Mouse (Mus musculus) midbrain, embryonic 13.5 days (tissue): ENCODE measurements at regions not wholly inside any gene's neighbourhood (a gene's known extent, or its start where the extent isn't known, plus 50 kb on each side); places are given as distances from the start of the nearest gene placed in this dataset.

ENCODE experiments used
- ATAC-seq: fragments of 200-750 bp; cut with Nextera tagmentation; 2 replicates; pipeline ENCODE4 v1.8.0; 2017; ENCODE audit warnings: mild to moderate bottlenecking, moderate TSS enrichment, moderate library complexity
- H3K27ac ChIP-seq: fragments of 300-500 bp; sonication (generic); 2 replicates; pipeline ENCODE4 v1.5.1; 2015; ENCODE audit warnings: inconsistent platforms, mild to moderate bottlenecking, moderate library complexity
- H3K27me3 ChIP-seq: fragments of 300-500 bp; sonication (generic); 2 replicates; pipeline ENCODE4 v1.6.1; 2015; ENCODE audit warnings: mild to moderate bottlenecking, inconsistent platforms
- H3K36me3 ChIP-seq: fragments of 300-500 bp; sonication (generic); 2 replicates; pipeline ENCODE4 v1.6.1; 2015; ENCODE audit warnings: mild to moderate bottlenecking, inconsistent platforms
- H3K4me1 ChIP-seq: fragments of 300-500 bp; sonication (generic); replicated peaks from 2 replicates; pipeline ENCODE4 v1.6.1; 2015; ENCODE audit warnings: inconsistent platforms
- H3K4me2 ChIP-seq: fragments of 300-500 bp; sonication (generic); replicated peaks from 2 replicates; pipeline ENCODE4 v1.6.1; 2015; ENCODE audit warnings: moderate library complexity, mild to moderate bottlenecking, inconsistent platforms
- H3K4me3 ChIP-seq: fragments of 300-500 bp; sonication (generic); replicated peaks from 2 replicates; pipeline ENCODE4 v1.5.1; 2015; ENCODE audit warnings: mild to moderate bottlenecking, inconsistent platforms
- H3K9ac ChIP-seq: fragments of 300-500 bp; sonication (generic); replicated peaks from 2 replicates; pipeline ENCODE4 v1.6.1; 2015; ENCODE audit warnings: mild to moderate bottlenecking, inconsistent platforms
- H3K9me3 ChIP-seq: fragments of 300-500 bp; sonication (generic); 2 replicates; pipeline ENCODE4 v1.6.1; 2016; ENCODE audit warnings: mild to moderate bottlenecking, inconsistent platforms
- WGBS: fragments of 180-500 bp; shearing (Covaris S2); methylation state at CpG from one replicate; pipeline ENCODE4 v1.1.7; 2015; 5-methylcytosine and 5-hydroxymethylcytosine counted together

DNA sequence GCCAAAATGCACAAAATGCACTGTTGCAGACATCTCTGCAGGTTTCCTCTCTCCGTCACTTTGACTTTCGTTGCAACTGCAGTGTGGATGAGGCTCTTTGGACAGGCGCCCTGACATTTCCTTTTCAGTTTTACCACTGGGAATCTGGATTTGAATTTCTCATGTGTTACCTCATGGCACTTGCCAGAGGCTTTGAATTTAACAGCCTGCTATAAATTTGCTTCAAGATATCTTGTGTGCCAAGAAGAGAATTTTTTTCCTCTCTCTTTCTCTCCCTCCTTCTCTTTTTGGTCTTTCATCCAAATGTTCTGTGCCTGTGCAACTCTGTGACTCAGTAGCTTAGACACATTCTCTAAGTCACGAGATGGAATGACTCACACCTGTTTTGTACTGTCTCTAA, 2213.6 kb upstream of the Lrrc6 start:
- no peaks in the 10 kb centered on the region for H3K36me3 ChIP-seq
- no peak overlapping the region for H3K9ac ChIP-seq
- no peak overlapping the region for H3K4me2 ChIP-seq
- 84% methylated on average over 4 of the region's 4 CpGs for WGBS
- ATAC-seq: no peak
- H3K27ac ChIP-seq: no peak overlapping the region
- H3K4me1 ChIP-seq: no peaks in the 10 kb centered on the region
- H3K27me3 ChIP-seq: no peaks in the 10 kb centered on the region
- H3K4me3 ChIP-seq: no peak overlapping the region
- no peaks in the 10 kb centered on the region for H3K9me3 ChIP-seq

DNA sequence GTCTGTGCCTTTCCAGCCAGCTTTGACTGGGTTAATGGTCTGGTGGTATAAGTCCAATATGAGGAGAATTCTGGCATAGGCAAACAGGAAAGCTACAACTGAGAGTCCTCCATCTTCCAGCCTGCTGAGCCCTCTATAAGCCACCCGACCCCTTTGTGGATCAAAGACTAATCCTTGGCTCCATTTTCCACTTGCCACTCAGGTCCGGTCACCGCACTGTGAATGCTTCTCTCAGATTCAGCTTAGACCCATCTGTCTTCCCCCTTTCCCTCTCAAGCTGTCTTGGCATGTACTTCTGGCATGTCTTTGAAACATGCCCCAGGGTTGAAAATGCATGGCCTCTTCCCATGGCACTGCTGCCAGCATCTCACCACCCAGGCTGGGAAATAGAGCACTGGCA, 2206.6 kb upstream of the Lrrc6 start:
- H3K4me2 ChIP-seq: no peak overlapping the region
- H3K27ac ChIP-seq: no peak overlapping the region
- no peaks in the 10 kb centered on the region for H3K27me3 ChIP-seq
- H3K9me3 ChIP-seq: no peaks in the 10 kb centered on the region
- 73% methylated on average over 3 of the region's 3 CpGs for WGBS
- H3K36me3 ChIP-seq: no peaks in the 10 kb centered on the region
- H3K9ac ChIP-seq: no peak overlapping the region
- no peak overlapping the region for H3K4me3 ChIP-seq
- H3K4me1 ChIP-seq: no peaks in the 10 kb centered on the region
- no peak for ATAC-seq

GRCm38 (mm10) chr15:68695041-68695650, 2194.4 kb upstream of the Lrrc6 start:
- 55% methylated on average over 5 of the region's 5 CpGs for WGBS
- ATAC-seq: no peak
- Histone ChIP-seq H3K9ac (no peak overlapping the region), H3K27ac (no peak overlapping the region), H3K4me1 (0 out of 2 replicates have a peak, but pooled peaks cover 8% of the 10 kb centered on the region), H3K4me2 (no peak overlapping the region), H3K9me3 (no peaks in the 10 kb centered on the region), H3K27me3 (no peaks in the 10 kb centered on the region), H3K36me3 (no peaks in the 10 kb centered on the region), H3K4me3 (no peak overlapping the region)

GRCm38 (mm10) chr15:68667462-68667861, 2166.8 kb upstream of the Lrrc6 start:
- Histone ChIP-seq H3K4me2 (no peak overlapping the region), H3K36me3 (no peaks in the 10 kb centered on the region), H3K27ac (no peak overlapping the region), H3K4me1 (no peaks in the 10 kb centered on the region), H3K27me3 (no peaks in the 10 kb centered on the region), H3K4me3 (no peak overlapping the region), H3K9me3 (no peaks in the 10 kb centered on the region), H3K9ac (no peak overlapping the region)
- 93% methylated on average over 1 of the region's 1 CpGs for WGBS
- no peak for ATAC-seq

GRCm38 (mm10) chr15:68665331-68665730, 2164.6 kb upstream of the Lrrc6 start:
- no peak for ATAC-seq
- no peak overlapping the region for H3K4me2 ChIP-seq

DNA sequence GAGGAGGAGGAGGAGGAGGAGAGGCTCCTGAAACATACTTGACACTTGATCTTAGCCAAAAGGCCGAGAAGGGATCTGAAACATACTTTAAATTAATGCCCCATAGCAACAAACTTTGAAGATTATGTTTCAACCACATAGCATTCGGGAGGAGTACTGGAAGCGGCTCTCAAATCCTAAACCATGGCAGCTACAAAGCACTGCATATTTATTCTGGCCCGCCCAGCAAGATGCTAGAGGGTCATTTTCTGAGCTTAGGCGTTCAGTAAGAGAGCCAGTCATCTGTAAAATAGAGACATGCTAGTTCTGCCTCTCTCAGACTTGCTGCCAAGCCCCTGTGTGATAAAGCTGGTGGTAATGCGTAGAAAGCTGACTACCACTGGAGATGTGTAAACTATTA, 2156.0 kb upstream of the Lrrc6 start:
- ATAC-seq: no peak
- Histone ChIP-seq H3K27ac (no peak overlapping the region), H3K4me2 (no peak overlapping the region), H3K9me3 (no peaks in the 10 kb centered on the region), H3K9ac (no peak overlapping the region), H3K4me1 (no peaks in the 10 kb centered on the region), H3K36me3 (no peaks in the 10 kb centered on the region), H3K4me3 (no peak overlapping the region), H3K27me3 (no peaks in the 10 kb centered on the region)
- WGBS: 53% methylated on average over 6 of the region's 6 CpGs

More at GRCm38 (mm10) chr15:68665331-68665730, 2164.6 kb upstream of the Lrrc6 start:
- Histone ChIP-seq H3K36me3 (no peaks in the 10 kb centered on the region), H3K4me1 (no peaks in the 10 kb centered on the region), H3K27ac (no peak overlapping the region), H3K9ac (no peak overlapping the region), H3K27me3 (no peaks in the 10 kb centered on the region), H3K4me3 (no peak overlapping the region), H3K9me3 (no peaks in the 10 kb centered on the region)

DNA sequence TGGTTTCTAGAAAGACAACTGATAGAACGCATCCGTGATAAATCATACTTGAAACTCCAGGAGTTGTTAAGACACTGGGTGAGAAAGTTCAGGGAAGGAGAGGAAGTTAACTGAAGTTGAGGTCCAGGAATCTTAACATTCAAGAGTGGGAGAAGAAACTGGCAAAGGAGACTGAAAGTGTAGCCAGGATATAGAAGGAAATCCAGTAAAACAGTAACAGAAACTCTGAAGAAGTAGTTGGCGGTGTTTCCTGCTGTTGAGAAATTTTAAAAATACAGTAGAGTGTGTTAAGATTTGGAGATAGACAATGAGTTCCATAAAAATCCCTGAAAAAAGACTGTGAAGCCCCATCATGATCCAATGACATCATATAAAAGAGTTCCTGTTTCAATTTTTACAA, 2154.3 kb upstream of the Lrrc6 start:
- peaks cover 2% of the 10 kb centered on the region; the same call in 1 of the 2 replicates for H3K4me1 ChIP-seq
- H3K36me3 ChIP-seq: no peaks in the 10 kb centered on the region
- no peaks in the 10 kb centered on the region for H3K9me3 ChIP-seq
- H3K27ac ChIP-seq: no peak overlapping the region
- 94% methylated on average over 3 of the region's 3 CpGs for WGBS
- ATAC-seq: no peak
- no peaks in the 10 kb centered on the region for H3K27me3 ChIP-seq
- H3K4me2 ChIP-seq: no peak overlapping the region
- H3K4me3 ChIP-seq: no peak overlapping the region
- no peak overlapping the region for H3K9ac ChIP-seq

GRCm38 (mm10) chr15:68650609-68651008, 2149.9 kb upstream of the Lrrc6 start:
- ATAC-seq: no peak
- Histone ChIP-seq H3K4me2 (no peak overlapping the region), H3K9me3 (no peaks in the 10 kb centered on the region), H3K27ac (no peak overlapping the region), H3K9ac (no peak overlapping the region), H3K36me3 (no peaks in the 10 kb centered on the region), H3K4me1 (peaks cover 10% of the 10 kb centered on the region), H3K4me3 (no peak overlapping the region), H3K27me3 (no peaks in the 10 kb centered on the region)
- WGBS: 69% methylated on average over 2 of the region's 2 CpGs

GRCm38 (mm10) chr15:68650033-68650432, 2149.3 kb upstream of the Lrrc6 start:
- no peaks in the 10 kb centered on the region for H3K27me3 ChIP-seq
- no peak overlapping the region for H3K4me3 ChIP-seq
- no peaks in the 10 kb centered on the region for H3K36me3 ChIP-seq
- H3K9ac ChIP-seq: no peak overlapping the region
- H3K27ac ChIP-seq: no peak overlapping the region
- no peaks in the 10 kb centered on the region for H3K9me3 ChIP-seq
- WGBS: 48% methylated on average over 3 of the region's 3 CpGs
- H3K4me1 ChIP-seq: peaks cover 10% of the 10 kb centered on the region
- ATAC-seq: peak; percentile 62
- no peak overlapping the region for H3K4me2 ChIP-seq

GRCm38 (mm10) chr15:68646865-68647264, 2146.2 kb upstream of the Lrrc6 start:
- no peak for ATAC-seq
- WGBS: 65% methylated on average over 3 of the region's 3 CpGs
- H3K4me3 ChIP-seq: no peak overlapping the region

DNA sequence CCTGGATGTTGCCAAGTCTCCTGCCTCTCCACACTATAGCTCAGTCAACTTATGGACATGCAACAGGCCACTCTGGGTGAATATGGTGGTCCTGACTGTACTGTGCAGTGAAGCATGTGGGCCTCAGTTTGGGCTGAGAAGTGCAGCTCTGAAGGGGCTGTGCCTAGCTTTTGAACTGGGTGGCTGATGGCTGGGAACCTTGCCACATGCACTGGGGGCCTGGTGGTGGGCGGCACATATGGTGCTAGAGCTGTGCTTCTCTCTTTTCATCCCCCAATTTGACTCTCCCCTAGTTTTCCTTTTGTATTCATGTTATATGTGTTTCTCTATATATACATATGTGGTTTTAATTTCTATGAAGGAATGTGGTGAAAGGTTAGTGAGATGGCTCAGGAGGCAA, 2144.2 kb upstream of the Lrrc6 start:
- Histone ChIP-seq H3K4me1 (peaks cover 6% of the 10 kb centered on the region), H3K27ac (no peak overlapping the region)

More at GRCm38 (mm10) chr15:68646865-68647264, 2146.2 kb upstream of the Lrrc6 start:
- H3K36me3 ChIP-seq: no peaks in the 10 kb centered on the region
- peaks cover 10% of the 10 kb centered on the region for H3K4me1 ChIP-seq
- H3K27me3 ChIP-seq: no peaks in the 10 kb centered on the region
- no peaks in the 10 kb centered on the region for H3K9me3 ChIP-seq
- H3K27ac ChIP-seq: no peak overlapping the region
- no peak overlapping the region for H3K9ac ChIP-seq
- no peak overlapping the region for H3K4me2 ChIP-seq

GRCm38 (mm10) chr15:68635633-68636032, 2134.9 kb upstream of the Lrrc6 start:
- Histone ChIP-seq H3K4me2 (no peak overlapping the region), H3K9ac (no peak overlapping the region), H3K27me3 (no peaks in the 10 kb centered on the region), H3K4me1 (no peaks in the 10 kb centered on the region), H3K9me3 (no peaks in the 10 kb centered on the region), H3K27ac (no peak overlapping the region), H3K36me3 (no peaks in the 10 kb centered on the region), H3K4me3 (no peak overlapping the region)
- ATAC-seq: no peak

More for the DNA sequence above, 2144.2 kb upstream of the Lrrc6 start:
- 94% methylated on average over 1 of the region's 1 CpGs for WGBS
- H3K9ac ChIP-seq: no peak overlapping the region
- no peaks in the 10 kb centered on the region for H3K36me3 ChIP-seq
- H3K4me3 ChIP-seq: no peak overlapping the region
- no peak overlapping the region for H3K4me2 ChIP-seq
- no peaks in the 10 kb centered on the region for H3K27me3 ChIP-seq
- ATAC-seq: no peak
- H3K9me3 ChIP-seq: no peaks in the 10 kb centered on the region

GRCm38 (mm10) chr15:68626976-68627375, 2126.3 kb upstream of the Lrrc6 start:
- Histone ChIP-seq H3K4me1 (no peaks in the 10 kb centered on the region), H3K9ac (no peak overlapping the region), H3K4me2 (no peak overlapping the region), H3K27me3 (no peaks in the 10 kb centered on the region), H3K27ac (no peak overlapping the region), H3K4me3 (no peak overlapping the region), H3K36me3 (no peaks in the 10 kb centered on the region), H3K9me3 (no peaks in the 10 kb centered on the region)
- ATAC-seq: no peak
- WGBS: 67% methylated on average over 4 of the region's 4 CpGs
